Mouse (Mus musculus): Measurements from ENCODE around the gene Hoxa6. TPM values are rescaled to one million over a fixed set of nuclear protein-coding genes. Genes with fewer than 3 reads are reported as not detected.
A peak's percentile ranks its signal among the peaks of the same experiment; 100 is the strongest.

Gene Hoxa6
- polyA plus RNA-seq, 1 experiment from 2014 or later = not detected

DNA sequence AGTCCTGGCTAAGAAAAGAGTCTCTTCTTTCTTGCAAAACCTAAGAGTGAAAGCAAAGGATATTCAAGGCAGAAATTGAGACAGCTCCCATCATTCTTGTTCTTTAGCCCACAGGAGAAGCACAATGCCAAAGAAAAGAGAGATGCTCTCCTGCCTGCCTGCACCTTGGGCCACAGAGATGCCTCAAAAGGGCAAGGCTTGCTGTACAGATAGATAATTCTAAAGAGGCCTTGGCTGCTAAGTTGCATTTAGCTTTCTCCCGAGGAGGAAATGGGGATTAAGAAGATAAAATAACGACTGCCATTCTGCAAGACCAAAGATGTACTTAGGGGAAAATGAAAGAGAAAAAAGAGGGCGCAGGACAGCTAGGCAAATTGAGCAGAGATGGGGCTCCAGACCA is 38.4 kb upstream of the Hoxa6 start:
- Histone ChIP-seq H3K4me3 (no peak overlapping the region), H3K36me3 (no peaks in the 10 kb centered on the region), H3K27me3 (ENCODE audit: low read depth, poor library complexity, severe bottlenecking) (peaks cover 100% of the 10 kb centered on the region), H3K9me3 (replicated peaks) (no peaks in the 10 kb centered on the region), H3K27ac (replicated peaks) (no peak overlapping the region), H3K4me1 (peaks cover 6% of the 10 kb centered on the region)
- DNase-seq (ENCODE audit: low spot score) = no peak
- 4% methylated on average over 3 of the region's 3 CpGs for WGBS

DNA sequence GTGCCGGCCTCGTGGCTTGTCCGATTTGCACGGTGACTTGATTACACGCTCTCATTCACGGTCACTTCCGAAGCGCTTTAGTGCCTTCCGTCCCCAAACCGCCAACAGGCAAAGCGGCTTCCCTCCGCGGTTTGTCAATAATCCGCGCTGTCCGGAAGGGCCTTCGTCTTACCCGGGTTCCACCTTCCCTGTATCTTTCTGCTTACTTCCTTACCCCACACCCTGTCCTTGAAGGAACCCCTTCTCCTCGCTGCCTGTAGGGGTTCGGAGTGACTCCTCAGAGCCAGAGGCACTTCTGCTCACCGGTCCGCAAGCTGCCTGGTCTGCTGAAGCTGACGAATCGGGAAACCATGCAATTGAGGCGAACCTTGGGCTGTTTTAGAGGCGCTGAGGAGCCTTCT is 37.9 kb upstream of the Hoxa6 start:
- DNase-seq (ENCODE audit: low spot score) = no peak
- Histone ChIP-seq H3K9me3 (replicated peaks) (no peaks in the 10 kb centered on the region), H3K4me3 (no peak overlapping the region), H3K36me3 (no peaks in the 10 kb centered on the region), H3K27ac (replicated peaks) (no peak overlapping the region), H3K27me3 (ENCODE audit: low read depth, poor library complexity, severe bottlenecking) (peaks cover 100% of the 10 kb centered on the region), H3K4me1 (peaks cover 6% of the 10 kb centered on the region)
- WGBS = under 1% methylated on average over 26 of the region's 26 CpGs

DNA sequence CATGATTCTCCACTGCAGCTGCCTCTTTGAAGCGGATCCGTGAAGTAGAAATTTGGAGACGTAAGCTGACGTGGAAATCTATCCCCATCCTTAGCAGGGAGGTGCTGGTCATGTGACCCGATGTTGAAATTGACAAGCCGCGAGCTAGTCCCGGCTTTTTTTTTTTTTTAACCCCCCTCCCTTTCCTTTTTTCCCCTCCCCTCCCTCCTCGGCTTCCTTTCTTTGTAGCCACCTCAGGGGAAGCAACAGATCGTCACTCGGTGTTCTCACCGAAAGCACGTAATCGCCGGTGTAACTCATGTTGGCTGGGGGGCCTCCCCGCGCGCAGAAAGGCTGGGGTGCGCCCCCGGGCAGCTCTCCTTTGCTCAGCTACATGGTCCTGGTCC is 37.2 kb upstream of the Hoxa6 start, which contains the start of gene Hoxa11:
Gene Hoxa11 (minus strand): TSS at position 54 of the 386 bp plus-strand sequence.
- 2% methylated on average over 20 of the region's 20 CpGs for WGBS
- Histone ChIP-seq H3K9me3 (replicated peaks) (no peaks in the 10 kb centered on the region), H3K4me3 (no peak within 1 kb of the TSS), H3K27ac (replicated peaks) (no peak within 1 kb of the TSS), H3K4me1 (peaks cover 6% of the 10 kb centered on the region), H3K36me3 (no peaks in the 10 kb centered on the region), H3K27me3 (ENCODE audit: low read depth, poor library complexity, severe bottlenecking) (peaks cover 100% of the 10 kb centered on the region)
- no peak for DNase-seq (ENCODE audit: low spot score)

DNA sequence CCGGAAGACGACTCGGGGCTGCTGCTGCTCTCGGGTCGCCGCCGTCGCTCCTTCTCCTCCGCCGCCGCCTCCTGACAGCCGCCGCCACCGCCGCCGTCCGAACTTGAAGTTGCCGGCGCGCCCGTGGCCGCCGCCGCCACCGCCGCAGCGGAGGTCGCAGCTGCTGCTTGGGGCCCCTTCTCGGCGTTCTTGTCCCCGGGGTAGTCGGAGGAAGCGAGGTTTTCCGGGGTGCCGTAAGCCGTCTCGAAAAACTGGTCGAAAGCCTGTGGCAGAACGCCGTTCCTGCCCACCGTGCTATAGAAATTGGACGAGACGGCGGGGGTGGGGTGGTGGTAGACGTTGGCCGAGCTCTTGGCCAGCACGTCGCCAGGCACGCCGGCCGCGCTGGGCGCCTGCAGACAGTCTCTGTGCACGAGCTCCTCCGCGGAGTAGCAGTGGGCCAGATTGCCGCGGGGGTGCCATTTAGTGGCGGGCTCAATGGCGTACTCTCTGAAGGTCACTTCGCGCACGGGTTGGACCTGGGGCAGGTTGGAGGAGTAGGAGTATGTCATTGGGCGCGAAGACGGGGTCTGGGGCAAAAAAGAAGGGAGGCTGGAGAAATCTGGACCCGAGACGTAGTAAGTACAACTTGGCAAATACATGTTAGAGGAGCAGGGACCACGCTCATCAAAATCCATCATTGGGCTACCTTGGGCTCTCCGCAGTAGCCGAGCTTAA is 36.7 kb upstream of the Hoxa6 start:
- Histone ChIP-seq H3K27ac (replicated peaks) (no peak overlapping the region), H3K27me3 (ENCODE audit: low read depth, poor library complexity, severe bottlenecking) (peaks cover 100% of the 10 kb centered on the region), H3K9me3 (replicated peaks) (no peaks in the 10 kb centered on the region), H3K4me1 (peaks cover 6% of the 10 kb centered on the region), H3K4me3 (no peak overlapping the region), H3K36me3 (no peaks in the 10 kb centered on the region)
- DNase-seq (ENCODE audit: low spot score) = no peak
- WGBS = under 1% methylated on average over 71 of the region's 71 CpGs

DNA sequence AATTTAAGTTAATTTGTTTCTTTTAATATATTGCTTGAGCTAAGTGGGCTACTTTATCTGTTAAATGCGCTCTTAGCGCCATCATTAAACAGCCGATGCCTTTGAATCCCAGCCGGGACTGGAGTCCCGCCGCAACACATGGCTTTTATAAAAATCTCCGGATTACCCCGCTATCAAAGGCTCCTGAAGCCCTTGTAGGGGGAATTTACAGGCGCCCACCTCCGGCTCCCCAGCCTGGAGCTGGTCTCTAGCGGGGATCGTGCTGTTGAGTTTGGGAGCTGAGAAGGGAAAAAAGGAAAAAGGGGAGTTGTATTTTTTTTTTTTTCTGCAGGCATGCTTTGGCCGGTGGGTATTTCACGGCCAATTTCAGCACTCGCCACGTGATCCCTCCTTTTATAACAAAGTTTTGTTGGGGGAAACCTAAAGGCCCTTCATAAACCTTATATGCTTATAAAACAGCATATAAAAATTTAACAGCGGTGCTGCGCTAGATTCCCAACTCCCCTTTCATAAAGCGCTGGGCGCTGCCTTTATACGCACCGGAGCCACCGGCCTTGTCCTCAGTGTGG is 36.0 kb upstream of the Hoxa6 start:
- Histone ChIP-seq H3K27ac (replicated peaks) (no peak overlapping the region), H3K9me3 (replicated peaks) (no peaks in the 10 kb centered on the region), H3K36me3 (no peaks in the 10 kb centered on the region), H3K27me3 (ENCODE audit: low read depth, poor library complexity, severe bottlenecking) (peaks cover 100% of the 10 kb centered on the region), H3K4me1 (peaks cover 6% of the 10 kb centered on the region), H3K4me3 (no peak overlapping the region)
- DNase-seq (ENCODE audit: low spot score) = no peak
- 2% methylated on average over 23 of the region's 23 CpGs for WGBS

DNA sequence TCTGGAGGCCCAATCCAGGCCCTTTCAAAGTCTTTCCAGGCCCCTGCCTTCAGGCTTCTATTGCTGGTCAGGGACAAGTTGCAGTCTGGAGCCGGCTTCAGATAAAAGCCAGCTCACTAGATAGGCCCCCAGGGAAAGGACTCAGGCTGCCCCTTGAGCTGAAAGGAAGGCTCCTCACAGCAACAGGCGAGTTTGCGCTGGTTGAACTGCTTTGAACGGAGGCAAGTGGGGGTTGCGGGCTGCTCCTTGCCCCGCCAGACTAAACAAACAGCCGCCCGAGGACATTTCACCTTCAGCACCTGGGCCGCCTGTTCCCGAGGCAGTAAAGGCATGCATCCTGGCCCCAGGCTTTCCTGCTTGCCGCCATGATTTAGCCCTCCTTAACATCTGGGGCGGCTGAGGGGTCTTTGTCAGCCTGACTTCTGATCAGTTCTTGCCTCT is 35.2 kb upstream of the Hoxa6 start:
- Histone ChIP-seq H3K9me3 (replicated peaks) (no peaks in the 10 kb centered on the region), H3K4me1 (peaks cover 6% of the 10 kb centered on the region), H3K27ac (replicated peaks) (no peak overlapping the region), H3K27me3 (ENCODE audit: low read depth, poor library complexity, severe bottlenecking) (peaks cover 100% of the 10 kb centered on the region), H3K36me3 (no peaks in the 10 kb centered on the region), H3K4me3 (no peak overlapping the region)
- no peak for DNase-seq (ENCODE audit: low spot score)
- under 1% methylated on average over 12 of the region's 12 CpGs for WGBS

DNA sequence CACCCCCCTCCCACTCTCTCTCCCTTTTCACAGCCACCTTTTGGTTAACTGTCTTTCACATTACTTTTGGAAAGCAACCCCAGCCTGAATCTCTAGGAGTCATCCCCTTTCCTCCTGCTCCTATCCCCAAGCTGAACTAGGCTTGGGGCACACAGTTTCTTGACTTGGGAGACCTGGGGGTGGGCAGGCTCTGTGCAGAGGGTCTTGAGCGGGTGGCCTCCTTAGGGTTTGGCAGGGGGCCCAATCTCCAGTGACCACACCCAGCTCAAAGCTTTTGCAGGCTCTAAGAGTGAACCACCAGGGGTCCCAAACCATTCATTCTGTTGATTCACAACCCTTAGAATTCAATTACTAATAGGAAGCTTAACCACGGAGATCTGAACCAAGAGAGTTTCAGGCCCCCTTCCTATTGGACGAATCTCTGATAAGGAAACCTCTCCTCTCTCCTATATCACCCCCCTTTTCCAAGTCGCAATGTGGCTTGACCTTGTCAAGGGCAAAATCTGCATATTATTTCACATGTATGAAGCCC is 34.3 kb upstream of the Hoxa6 start:
- WGBS = 2% methylated on average over 4 of the region's 4 CpGs
- no peaks in the 10 kb centered on the region for H3K9me3 ChIP-seq (replicated peaks)
- H3K4me3 ChIP-seq = no peak overlapping the region
- DNase-seq (ENCODE audit: low spot score) = no peak
- peaks cover 100% of the 10 kb centered on the region for H3K27me3 ChIP-seq (ENCODE audit: low read depth, poor library complexity, severe bottlenecking)
- H3K4me1 ChIP-seq = peaks cover 3% of the 10 kb centered on the region
- H3K27ac ChIP-seq (replicated peaks) = no peak overlapping the region
- H3K36me3 ChIP-seq = no peaks in the 10 kb centered on the region

DNA sequence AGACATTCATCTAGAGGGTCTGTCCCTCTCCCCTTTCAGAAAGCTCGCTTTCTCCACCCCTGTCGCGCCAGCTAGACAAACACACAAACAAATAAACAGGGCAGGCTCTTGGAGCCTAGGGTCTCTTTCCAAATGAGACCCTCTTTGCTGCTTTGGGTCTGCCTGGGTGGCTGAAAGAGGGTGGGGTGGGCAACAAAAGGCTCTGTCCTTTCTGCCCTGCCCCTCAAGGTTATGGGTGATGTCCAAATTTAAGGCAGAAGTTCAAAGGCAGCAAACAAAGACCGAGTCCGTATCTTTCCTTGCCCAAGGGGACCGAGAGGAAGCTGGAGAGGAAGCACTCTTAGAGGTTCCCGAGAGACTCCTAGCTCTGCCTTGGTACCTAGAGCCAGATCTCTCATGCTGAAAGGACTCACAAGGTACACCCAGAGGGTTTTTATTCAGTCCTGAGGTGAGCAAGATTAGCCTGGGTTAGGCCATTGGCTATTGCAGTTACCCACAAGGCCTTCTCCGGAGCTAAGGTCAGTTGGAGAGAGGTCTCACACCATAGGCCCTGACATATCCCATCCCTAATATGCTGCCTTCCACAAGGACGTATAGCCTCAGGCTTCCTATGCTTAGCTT is 32.6 kb upstream of the Hoxa6 start:
- H3K9me3 ChIP-seq (replicated peaks) = no peaks in the 10 kb centered on the region
- no peak for DNase-seq (ENCODE audit: low spot score)
- peaks cover 3% of the 10 kb centered on the region for H3K4me1 ChIP-seq
- H3K27ac ChIP-seq (replicated peaks) = no peak overlapping the region
- 7% methylated on average over 9 of the region's 9 CpGs for WGBS
- no peaks in the 10 kb centered on the region for H3K36me3 ChIP-seq
- no peak overlapping the region for H3K4me3 ChIP-seq
- peaks cover 100% of the 10 kb centered on the region for H3K27me3 ChIP-seq (ENCODE audit: low read depth, poor library complexity, severe bottlenecking)

DNA sequence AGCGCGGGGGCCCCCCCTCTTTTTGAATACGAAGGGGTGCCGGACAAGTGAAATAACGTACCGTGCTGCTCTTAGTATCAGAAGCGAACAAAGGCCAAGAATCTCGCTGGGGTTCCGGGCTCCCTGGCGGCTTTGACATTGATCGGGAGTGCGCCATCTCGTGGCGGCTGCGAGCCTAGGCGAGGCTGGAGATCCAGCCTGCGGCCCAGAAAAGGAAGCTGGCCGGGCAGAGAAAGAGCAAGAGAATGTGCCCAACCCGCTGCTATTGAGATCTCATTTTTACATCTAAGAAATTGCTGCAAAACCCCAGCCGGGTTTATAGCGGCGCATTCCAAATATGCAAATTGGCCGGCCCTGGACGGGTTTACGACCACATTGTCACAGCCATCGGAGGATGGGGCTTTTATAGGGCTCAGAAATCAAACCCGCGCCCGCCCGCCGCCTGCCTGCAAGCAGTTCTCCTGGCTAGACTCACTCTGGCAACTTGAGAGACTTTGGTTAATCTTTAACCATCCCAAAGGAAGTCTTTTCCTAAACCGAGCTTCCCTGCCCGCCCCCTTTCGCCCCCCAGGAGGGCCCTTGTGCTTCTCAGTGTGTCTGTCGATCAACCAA is 32.0 kb upstream of the Hoxa6 start, which contains the start of gene Hoxa10:
Gene Hoxa10 (minus strand): TSS at position 466 of the 612 bp plus-strand sequence.
- no peaks in the 10 kb centered on the region for H3K36me3 ChIP-seq
- peaks cover 100% of the 10 kb centered on the region for H3K27me3 ChIP-seq (ENCODE audit: low read depth, poor library complexity, severe bottlenecking)
- DNase-seq (ENCODE audit: low spot score) = peak; percentile 89
- 1% methylated on average over 35 of the region's 35 CpGs for WGBS
- peaks cover 3% of the 10 kb centered on the region for H3K4me1 ChIP-seq
- no peak within 1 kb of the TSS for H3K27ac ChIP-seq (replicated peaks)
- no peaks in the 10 kb centered on the region for H3K9me3 ChIP-seq (replicated peaks)
- 0 out of 2 replicates have a peak within 1 kb of the TSS, but pooled peaks have one; percentile 20 for H3K4me3 ChIP-seq

DNA sequence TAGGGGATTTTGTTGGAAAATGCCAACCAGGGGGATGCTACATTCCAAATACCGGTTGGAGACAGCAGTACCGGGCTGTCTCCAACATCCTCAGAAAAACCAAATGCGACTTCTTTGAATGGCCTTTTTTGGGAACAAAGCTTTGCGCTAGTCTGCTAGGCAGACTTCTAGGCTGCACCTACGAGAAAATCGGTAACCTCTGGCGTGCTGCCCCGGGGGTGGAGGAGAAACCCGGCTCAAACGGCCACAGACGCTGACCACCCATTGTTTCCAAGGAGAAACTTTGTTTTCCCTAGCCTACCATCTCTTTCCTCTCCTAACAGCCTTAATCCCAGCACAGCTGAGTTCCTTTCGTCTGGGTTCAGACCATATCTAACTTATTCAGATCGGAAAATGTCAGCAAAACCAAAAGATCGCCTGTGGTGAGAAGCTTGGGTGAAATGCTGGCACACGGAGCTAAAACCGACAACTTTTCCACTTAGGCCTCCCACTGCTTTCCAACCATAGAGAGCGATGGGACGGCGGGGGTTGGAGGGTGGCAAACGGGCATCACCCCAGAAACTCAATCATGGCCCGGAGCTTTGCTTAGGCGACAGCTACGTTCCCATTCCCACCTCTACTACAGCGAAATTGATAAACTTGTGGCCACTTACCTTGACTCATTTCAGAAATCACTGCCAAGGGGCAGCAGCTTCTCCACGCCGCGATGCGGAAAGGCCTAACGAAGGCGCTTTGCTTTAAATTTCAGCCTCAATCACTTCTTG is 31.3 kb upstream of the Hoxa6 start:
- WGBS = 3% methylated on average over 30 of the region's 30 CpGs
- no peak for DNase-seq (ENCODE audit: low spot score)
- Histone ChIP-seq H3K27me3 (ENCODE audit: low read depth, poor library complexity, severe bottlenecking) (peaks cover 100% of the 10 kb centered on the region), H3K9me3 (replicated peaks) (no peaks in the 10 kb centered on the region), H3K4me1 (peaks cover under 1% of the 10 kb centered on the region; the same call in 1 of the 2 replicates), H3K4me3 (0 out of 2 replicates have a peak overlapping the region, but pooled peaks have one; percentile 20), H3K27ac (replicated peaks) (no peak overlapping the region), H3K36me3 (no peaks in the 10 kb centered on the region)

DNA sequence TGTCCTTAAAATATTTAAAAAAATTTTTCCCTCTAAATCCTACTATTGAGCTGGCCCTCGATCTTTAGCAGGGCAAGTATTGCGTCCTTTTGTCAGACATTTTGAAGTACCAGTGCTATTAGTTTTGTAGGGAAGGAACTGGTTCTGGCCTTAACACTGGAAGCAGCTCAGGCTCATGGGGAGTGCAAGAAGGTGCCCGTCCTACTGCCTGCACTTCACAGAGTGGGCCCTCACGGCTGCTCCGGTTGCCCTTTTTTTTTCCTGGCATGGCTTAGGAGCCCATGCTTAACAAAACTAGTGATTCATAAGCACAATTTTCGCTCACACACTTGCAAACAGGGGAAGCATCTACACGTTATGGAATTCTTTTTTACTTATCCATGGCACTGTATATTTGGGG is 30.5 kb upstream of the Hoxa6 start:
- Histone ChIP-seq H3K36me3 (no peaks in the 10 kb centered on the region), H3K27me3 (ENCODE audit: low read depth, poor library complexity, severe bottlenecking) (peaks cover 100% of the 10 kb centered on the region), H3K27ac (replicated peaks) (no peak overlapping the region), H3K9me3 (replicated peaks) (no peaks in the 10 kb centered on the region), H3K4me1 (0 out of 2 replicates have a peak, but pooled peaks cover 3% of the 10 kb centered on the region), H3K4me3 (no peak overlapping the region)
- 2% methylated on average over 7 of the region's 7 CpGs for WGBS
- no peak for DNase-seq (ENCODE audit: low spot score)

DNA sequence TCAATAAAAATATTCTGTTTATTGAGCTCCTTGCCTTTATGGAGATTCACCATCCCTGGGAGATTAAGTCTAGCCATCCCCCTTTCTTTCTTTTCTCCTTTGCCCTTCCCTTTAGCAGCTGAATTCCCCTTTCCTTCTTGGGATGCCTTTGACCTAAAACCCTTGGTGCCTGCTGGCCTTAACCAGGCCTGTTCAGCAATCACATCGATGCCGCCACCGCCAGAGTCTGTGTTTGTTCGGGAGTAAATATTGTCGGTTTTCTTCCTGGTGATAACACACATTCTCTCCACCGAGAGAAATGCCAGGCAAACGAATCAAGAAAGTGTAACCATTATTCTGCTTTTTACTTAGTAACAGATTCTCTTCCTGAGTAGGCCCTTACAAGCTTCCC is 29.6 kb upstream of the Hoxa6 start:
- Histone ChIP-seq H3K4me3 (no peak overlapping the region), H3K27ac (replicated peaks) (no peak overlapping the region), H3K36me3 (no peaks in the 10 kb centered on the region), H3K27me3 (ENCODE audit: low read depth, poor library complexity, severe bottlenecking) (peaks cover 100% of the 10 kb centered on the region), H3K4me1 (0 out of 2 replicates have a peak, but pooled peaks cover 4% of the 10 kb centered on the region), H3K9me3 (replicated peaks) (no peaks in the 10 kb centered on the region)
- DNase-seq (ENCODE audit: low spot score) = no peak
- WGBS = 4% methylated on average over 7 of the region's 7 CpGs

Data from midbrain, embryonic 10.5 days (tissue).